Mouse (Mus musculus) small intestine, adult 2 months (tissue): ENCODE results near the gene Trim34b.

Experiments used
- CTCF ChIP-seq: fragments of 200-500 bp; IDR thresholded peaks from 2 replicates; pipeline ENCODE4 v1.5.1; 2012; ENCODE audit warnings: low read depth, mild to moderate bottlenecking, control low read depth, inconsistent platforms, low read length, moderate library complexity, mixed read lengths; ENCODE audit not compliant: insufficient replicate concordance, insufficient read length; ENCODE audit errors: extremely low read depth
- POLR2A ChIP-seq: fragments of 200-500 bp; IDR thresholded peaks from 2 replicates; pipeline ENCODE4 v1.6.1; 2012; ENCODE audit warnings: low read depth, mild to moderate bottlenecking, control low read depth, inconsistent platforms, low read length, moderate library complexity

DNA sequence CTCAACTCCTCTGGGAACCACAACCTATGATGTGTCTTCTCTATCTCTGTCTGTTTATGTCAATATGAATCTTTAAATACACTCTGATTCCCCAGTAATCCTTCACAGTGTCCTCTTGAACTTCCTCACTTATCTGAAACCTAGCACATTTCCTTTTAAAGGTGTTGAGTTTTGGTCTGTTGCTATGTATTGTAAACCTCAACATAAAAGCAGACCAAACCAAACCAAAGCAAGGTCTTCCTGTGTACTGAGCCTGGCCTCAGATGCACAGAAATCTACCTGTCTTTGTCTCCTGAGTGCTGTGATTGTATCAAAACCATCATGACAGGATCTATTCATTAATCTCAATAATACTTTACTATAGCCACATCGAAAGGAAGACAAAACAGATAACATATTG lies 38.6 kb upstream of the Trim34b start:
- TF ChIP-seq POLR2A (no peak), CTCF (no peak)
